Mouse (Mus musculus): Measurements from ENCODE around the gene Slc6a5.

DNA sequence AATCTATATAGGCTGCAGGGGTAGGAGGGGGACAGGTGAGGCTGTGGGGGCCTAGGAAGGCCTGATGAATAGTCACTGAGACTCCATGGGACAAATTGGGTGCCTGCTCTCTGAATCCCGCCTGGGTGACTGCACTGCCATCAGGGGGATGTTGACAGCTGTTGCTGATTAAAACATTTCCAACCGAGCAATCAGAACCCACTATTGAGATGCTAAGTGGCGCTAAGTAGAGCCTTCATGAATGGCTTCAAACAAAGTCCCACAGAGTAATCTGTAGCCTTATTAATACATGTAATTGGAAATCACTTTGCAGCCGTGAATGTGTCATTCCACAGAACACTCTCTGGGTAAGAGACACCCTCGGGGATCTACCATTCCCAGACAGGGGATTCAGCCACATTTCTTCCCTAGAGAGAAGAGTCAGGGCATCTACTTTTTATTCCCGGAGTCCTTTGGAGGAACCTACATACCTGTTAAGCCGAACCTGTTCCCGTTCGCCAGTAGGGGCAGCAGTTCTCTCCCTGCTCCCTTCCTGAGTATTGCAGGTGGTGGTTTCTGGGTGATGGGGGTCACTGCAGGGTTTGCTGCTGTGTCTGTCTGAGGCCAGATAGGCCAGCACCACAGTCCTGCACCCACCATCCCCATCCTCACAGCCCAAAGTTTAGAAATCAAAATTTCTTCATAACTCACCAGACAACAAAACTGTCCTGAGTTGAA lies 71.7 kb downstream of the Slc6a5 start:
- TF ChIP-seq POLR2A (IDR thresholded peaks at IDR 0.05; ENCODE audit: insufficient read depth, low read depth, low read length) (no peak), CTCF (IDR thresholded peaks at IDR 0.05) (no peak)
